ENCODE assay signal across 8 mouse cellular contexts in genomic region chr6:83914720-83915271, GRCm38 (mm10). TPM values are rescaled to one million over a fixed set of nuclear protein-coding genes. Genes with fewer than 3 reads are reported as not detected.
DNase-seq lines count a peak whose midpoint lies in the region; ATAC-seq and TF ChIP-seq lines count a peak whose summit lies in the region.

No protein-coding gene starts in this region.

- in situ Hi-C loops in Patski (cut with MboI; ENCODE audit: low pct_unique_long_range_greater_than_20kb): loop anchor here (5.0 kb wide), 1 partner anchor 37 kb away; no protein-coding TSS in a partner anchor

- no peak for TF ChIP-seq CTCF in Patski (IDR thresholded peaks at IDR 0.05)

- POLR2A ChIA-PET in Patski (lab: Charles Lee): interaction anchor here (1.1 to 1.4 kb wide), 4 partner anchors 9 to 82 kb away, joined by 3 to 4 read pairs (median 3); no protein-coding TSS in a partner anchor

- CTCF ChIA-PET in Patski (lab: Charles Lee): interaction anchor here (0.6 to 2.6 kb wide), 23 partner anchors 10 to 151 kb away, joined by 3 to 30 read pairs (median 4); partner anchors contain the start of gene Zfp638

- H3K4me3 ChIP-seq in kidney, embryonic 14.5 days (ENCODE audit: low read length): peak overlapping the region; percentile 99
- peak overlapping the region; percentile 93 for H3K4me3 ChIP-seq in limb, embryonic 11.5 days (ENCODE audit: low read depth, low read length)
- peak overlapping the region; percentile 57 for H3K4me3 ChIP-seq in neural tube, embryonic 14.5 days (ENCODE audit: low read depth, low read length)

- no peak for DNase-seq in kidney, postnatal 14 days
- DNase-seq in Patski (ENCODE audit: low read depth, low spot score): no peak
- DNase-seq in limb, embryonic 11.5 days (ENCODE audit: low spot score): no peak
- DNase-seq in frontal cortex, postnatal 14 days (ENCODE audit: low spot score in 2 of 2): no peak
- no peak for DNase-seq in thymus, postnatal 36 days

- under 1% methylated on average over 36 of the region's 40 CpGs for whole genome bisulfite sequencing in kidney, embryonic 14.5 days
- 0% methylated on average over 40 of the region's 40 CpGs for WGBS in limb, embryonic 11.5 days
- WGBS in neural tube, embryonic 14.5 days: 1% methylated on average over 40 of the region's 40 CpGs

- H3K27me3 ChIP-seq in kidney, embryonic 14.5 days (ENCODE audit: control insufficient read depth, insufficient read depth, low read length): 0 out of 2 replicates have a peak, but pooled peaks cover 3% of the 10 kb centered on the region
- H3K27me3 ChIP-seq in Patski: peaks cover 6% of the 10 kb centered on the region
- no peaks in the 10 kb centered on the region for H3K27me3 ChIP-seq in limb, embryonic 11.5 days (ENCODE audit: control insufficient read depth, insufficient read depth, low read length)
- H3K27me3 ChIP-seq in neural tube, embryonic 14.5 days (ENCODE audit: control insufficient read depth, insufficient read depth, low read length): no peaks in the 10 kb centered on the region

- peak overlapping the region; percentile 92 for H3K27ac ChIP-seq in kidney, embryonic 14.5 days (ENCODE audit: low read depth, low read length)
- peak overlapping the region; percentile 90 for H3K27ac ChIP-seq in limb, embryonic 11.5 days (replicated peaks; ENCODE audit: low read depth, low read length)
- peak overlapping the region; percentile 94 for H3K27ac ChIP-seq in neural tube, embryonic 14.5 days (ENCODE audit: low read depth, low read length)

- H3K4me2 ChIP-seq in kidney, embryonic 14.5 days (replicated peaks; ENCODE audit: low read depth, low read length): peak overlapping the region; percentile 56
- peak overlapping the region; percentile 59 for H3K4me2 ChIP-seq in limb, embryonic 11.5 days (ENCODE audit: low read depth, severe bottlenecking)
- peak overlapping the region; percentile 66 for H3K4me2 ChIP-seq in neural tube, embryonic 14.5 days (ENCODE audit: low read depth, low read length)

- H3K36me3 ChIP-seq in kidney, embryonic 14.5 days (ENCODE audit: control insufficient read depth, insufficient read depth, low read length): no peaks in the 10 kb centered on the region
- H3K36me3 ChIP-seq in limb, embryonic 11.5 days (ENCODE audit: control insufficient read depth, insufficient read depth, low read length): no peaks in the 10 kb centered on the region
- H3K36me3 ChIP-seq in neural tube, embryonic 14.5 days (ENCODE audit: control insufficient read depth, insufficient read depth, low read length): no peaks in the 10 kb centered on the region

- peak overlapping the region; percentile 99 for H3K9ac ChIP-seq in kidney, embryonic 14.5 days (ENCODE audit: low read depth, low read length)
- H3K9ac ChIP-seq in limb, embryonic 11.5 days (ENCODE audit: low read length): peak overlapping the region; percentile 98
- H3K9ac ChIP-seq in neural tube, embryonic 14.5 days (replicated peaks; ENCODE audit: low read depth, low read length): peak overlapping the region; percentile 76

- H3K9me3 ChIP-seq in kidney, embryonic 14.5 days (ENCODE audit: control insufficient read depth, low read length): no peaks in the 10 kb centered on the region
- H3K9me3 ChIP-seq in limb, embryonic 11.5 days (ENCODE audit: control insufficient read depth, low read length): no peaks in the 10 kb centered on the region
- no peaks in the 10 kb centered on the region for H3K9me3 ChIP-seq in neural tube, embryonic 14.5 days (ENCODE audit: control insufficient read depth, low read length)

- no peaks in the 10 kb centered on the region for H3K4me1 ChIP-seq in kidney, embryonic 14.5 days (ENCODE audit: control insufficient read depth, insufficient read depth, low read length)
- no peaks in the 10 kb centered on the region for H3K4me1 ChIP-seq in limb, embryonic 11.5 days (ENCODE audit: control insufficient read depth, insufficient read depth, low read length)
- no peaks in the 10 kb centered on the region for H3K4me1 ChIP-seq in neural tube, embryonic 14.5 days (ENCODE audit: control insufficient read depth, insufficient read depth, low read length)

- ATAC-seq in kidney, embryonic 14.5 days (ENCODE audit: low FRiP score, low TSS enrichment): no peak; the same call in 1 of the 2 replicates
- ATAC-seq in Patski: peak; percentile 41
- peak; percentile 42 for ATAC-seq in erythroid progenitor cell, adult 5-6 weeks (replicated peaks; ENCODE audit: low FRiP score, poor library complexity, severe bottlenecking)
- ATAC-seq in limb, embryonic 11.5 days (ENCODE audit: insufficient number of reproducible peaks, low FRiP score, low TSS enrichment, low read depth): peak; percentile 73
- peak; percentile 78 for ATAC-seq in neural tube, embryonic 14.5 days (ENCODE audit: low read depth)

RNA-seq across cellular contexts. Expression of gene Zfp638, which starts 47.9 kb away (rescaled TPM):
- 72.4 and 93.1 TPM in 2 replicates for polyA plus RNA-seq in kidney, embryonic 14.5 days (2014; fragmentation: Nextera tagmentation; extraction: Ambion mirVana)
- polyA plus RNA-seq in Patski (2021): 80.1 TPM
- 51.6 and 71.0 TPM in 2 replicates for total RNA-seq in erythroid progenitor cell, adult 5-6 weeks (2015; ENCODE audit: low replicate concordance)
- total RNA-seq in erythroid progenitor cell, adult 5-6 weeks (2017; ENCODE audit: low replicate concordance): 62.9 and 115 TPM in 2 replicates
- 84.2 and 93.5 TPM in 2 replicates for polyA plus RNA-seq in limb, embryonic 11.5 days (2014; fragmentation: Nextera tagmentation; extraction: Ambion mirVana)
- 104 and 118 TPM in 2 replicates for polyA plus RNA-seq in neural tube, embryonic 14.5 days (2014; fragmentation: Nextera tagmentation; extraction: Ambion mirVana)
